Mouse (Mus musculus) small intestine, adult 2 months (tissue): Measurements from ENCODE around the gene Tbc1d2b.

Source experiments
- CTCF ChIP-seq: fragments of 200-500 bp; IDR thresholded peaks from 2 replicates; pipeline ENCODE4 v1.5.1; 2012; ENCODE audit warnings: low read depth, mild to moderate bottlenecking, control low read depth, inconsistent platforms, low read length, moderate library complexity, mixed read lengths; ENCODE audit not compliant: insufficient replicate concordance, insufficient read length; ENCODE audit errors: extremely low read depth
- POLR2A ChIP-seq: fragments of 200-500 bp; IDR thresholded peaks from 2 replicates; pipeline ENCODE4 v1.6.1; 2012; ENCODE audit warnings: low read depth, mild to moderate bottlenecking, control low read depth, inconsistent platforms, low read length, moderate library complexity

GRCm38 (mm10) chr9:90255844-90256405, 14.7 kb downstream of the Tbc1d2b start:
- TF ChIP-seq CTCF (no peak), POLR2A (no peak)
